Mouse (Mus musculus): ENCODE measurements at regions not wholly inside any gene's neighbourhood (a gene's known extent, or its start where the extent isn't known, plus 50 kb on each side); places are given as distances from the start of the nearest gene placed in this dataset.

GRCm38 (mm10) chr9:73173589-73174247, 60.5 kb downstream of the Rsl24d1 start:
- Histone ChIP-seq H3K4me2 (ENCODE audit: low read depth, low read length, severe bottlenecking) (no peak overlapping the region), H3K4me3 (ENCODE audit: low read depth, low read length) (no peak overlapping the region), H3K9ac (ENCODE audit: low read length) (no peak overlapping the region), H3K27ac (ENCODE audit: low read depth, low read length) (no peak overlapping the region), H3K9me3 (ENCODE audit: control insufficient read depth, low read length) (no peaks in the 10 kb centered on the region), H3K36me3 (ENCODE audit: control insufficient read depth, insufficient read depth, low read length) (no peaks in the 10 kb centered on the region), H3K4me1 (replicated peaks; ENCODE audit: control insufficient read depth, insufficient read depth, low read length) (no peaks in the 10 kb centered on the region), H3K27me3 (ENCODE audit: control insufficient read depth, insufficient read depth, low read length) (no peaks in the 10 kb centered on the region)
- ATAC-seq (replicated peaks; ENCODE audit: low FRiP score) = no peak
- no peak for DNase-seq (ENCODE audit: low spot score)
- WGBS = 87% methylated on average over 7 of the region's 7 CpGs

GRCm38 (mm10) chr9:73176645-73177044, 63.4 kb downstream of the Rsl24d1 start:
- H3K36me3 ChIP-seq (ENCODE audit: control insufficient read depth, insufficient read depth, low read length) = no peaks in the 10 kb centered on the region
- ATAC-seq (replicated peaks; ENCODE audit: low FRiP score) (no peak), DNase-seq (ENCODE audit: low spot score) (no peak)

GRCm38 (mm10) chr9:73183356-73183755, 70.1 kb downstream of the Rsl24d1 start:
- Histone ChIP-seq H3K9ac (ENCODE audit: low read length) (no peak overlapping the region), H3K4me1 (replicated peaks; ENCODE audit: control insufficient read depth, insufficient read depth, low read length) (no peaks in the 10 kb centered on the region), H3K9me3 (ENCODE audit: control insufficient read depth, low read length) (no peaks in the 10 kb centered on the region), H3K27me3 (ENCODE audit: control insufficient read depth, insufficient read depth, low read length) (no peaks in the 10 kb centered on the region), H3K4me2 (ENCODE audit: low read depth, low read length, severe bottlenecking) (no peak overlapping the region), H3K36me3 (ENCODE audit: control insufficient read depth, insufficient read depth, low read length) (no peaks in the 10 kb centered on the region), H3K4me3 (ENCODE audit: low read depth, low read length) (no peak overlapping the region), H3K27ac (ENCODE audit: low read depth, low read length) (no peak overlapping the region)
- ATAC-seq (replicated peaks; ENCODE audit: low FRiP score) (no peak), DNase-seq (ENCODE audit: low spot score) (no peak)
- WGBS = 60% methylated on average over 5 of the region's 5 CpGs

More at GRCm38 (mm10) chr9:73176645-73177044, 63.4 kb downstream of the Rsl24d1 start:
- Histone ChIP-seq H3K27me3 (ENCODE audit: control insufficient read depth, insufficient read depth, low read length) (no peaks in the 10 kb centered on the region), H3K4me2 (ENCODE audit: low read depth, low read length, severe bottlenecking) (no peak overlapping the region), H3K4me3 (ENCODE audit: low read depth, low read length) (no peak overlapping the region), H3K9me3 (ENCODE audit: control insufficient read depth, low read length) (no peaks in the 10 kb centered on the region), H3K4me1 (replicated peaks; ENCODE audit: control insufficient read depth, insufficient read depth, low read length) (no peaks in the 10 kb centered on the region), H3K9ac (ENCODE audit: low read length) (no peak overlapping the region), H3K27ac (ENCODE audit: low read depth, low read length) (no peak overlapping the region)

GRCm38 (mm10) chr9:73184908-73185307, 71.7 kb downstream of the Rsl24d1 start:
- no peak for DNase-seq (ENCODE audit: low spot score)
- Histone ChIP-seq H3K27ac (ENCODE audit: low read depth, low read length) (no peak overlapping the region), H3K4me1 (replicated peaks; ENCODE audit: control insufficient read depth, insufficient read depth, low read length) (no peaks in the 10 kb centered on the region), H3K36me3 (ENCODE audit: control insufficient read depth, insufficient read depth, low read length) (no peaks in the 10 kb centered on the region), H3K9me3 (ENCODE audit: control insufficient read depth, low read length) (no peaks in the 10 kb centered on the region), H3K9ac (ENCODE audit: low read length) (no peak overlapping the region), H3K4me2 (ENCODE audit: low read depth, low read length, severe bottlenecking) (no peak overlapping the region), H3K27me3 (ENCODE audit: control insufficient read depth, insufficient read depth, low read length) (no peaks in the 10 kb centered on the region), H3K4me3 (ENCODE audit: low read depth, low read length) (no peak overlapping the region)
- 40% methylated on average over 3 of the region's 3 CpGs for WGBS
- ATAC-seq (replicated peaks; ENCODE audit: low FRiP score) = no peak

GRCm38 (mm10) chr9:73192271-73192785, 79.1 kb downstream of the Rsl24d1 start:
- Histone ChIP-seq H3K27me3 (ENCODE audit: control insufficient read depth, insufficient read depth, low read length) (no peaks in the 10 kb centered on the region), H3K9ac (ENCODE audit: low read length) (no peak overlapping the region), H3K36me3 (ENCODE audit: control insufficient read depth, insufficient read depth, low read length) (no peaks in the 10 kb centered on the region), H3K4me3 (ENCODE audit: low read depth, low read length) (no peak overlapping the region), H3K27ac (ENCODE audit: low read depth, low read length) (no peak overlapping the region), H3K4me2 (ENCODE audit: low read depth, low read length, severe bottlenecking) (no peak overlapping the region), H3K4me1 (replicated peaks; ENCODE audit: control insufficient read depth, insufficient read depth, low read length) (no peaks in the 10 kb centered on the region; the same call in 1 of the 2 replicates), H3K9me3 (ENCODE audit: control insufficient read depth, low read length) (no peaks in the 10 kb centered on the region)
- peak; percentile 49; the same call in 1 of the 2 replicates for ATAC-seq (replicated peaks; ENCODE audit: low FRiP score)
- DNase-seq (ENCODE audit: low spot score) = peak; percentile 59
- 20% methylated on average over 11 of the region's 11 CpGs for WGBS

- no peak overlapping the region for H3K9ac ChIP-seq (ENCODE audit: low read length)
- H3K4me1 ChIP-seq (replicated peaks; ENCODE audit: control insufficient read depth, insufficient read depth, low read length) = no peaks in the 10 kb centered on the region
- H3K4me2 ChIP-seq (ENCODE audit: low read depth, low read length, severe bottlenecking) = no peak overlapping the region
- H3K9me3 ChIP-seq (ENCODE audit: control insufficient read depth, low read length) = no peaks in the 10 kb centered on the region
- no peaks in the 10 kb centered on the region for H3K36me3 ChIP-seq (ENCODE audit: control insufficient read depth, insufficient read depth, low read length)
- no peak overlapping the region for H3K4me3 ChIP-seq (ENCODE audit: low read depth, low read length)
- ATAC-seq (replicated peaks; ENCODE audit: low FRiP score) = no peak
- no peak overlapping the region for H3K27ac ChIP-seq (ENCODE audit: low read depth, low read length)
- no peak for DNase-seq (ENCODE audit: low spot score)
- H3K27me3 ChIP-seq (ENCODE audit: control insufficient read depth, insufficient read depth, low read length) = no peaks in the 10 kb centered on the region
- 86% methylated on average over 10 of the region's 10 CpGs for WGBS
Observed at GRCm38 (mm10) chr9:73198261-73199085, 85.2 kb downstream of the Rsl24d1 start.

GRCm38 (mm10) chr9:73223111-73223510, 109.9 kb downstream of the Rsl24d1 start:
- H3K36me3 ChIP-seq (ENCODE audit: control insufficient read depth, insufficient read depth, low read length) = no peaks in the 10 kb centered on the region
- DNase-seq (ENCODE audit: low spot score) = no peak
- no peak overlapping the region for H3K27ac ChIP-seq (ENCODE audit: low read depth, low read length)
- WGBS = 70% methylated on average over 6 of the region's 6 CpGs
- H3K27me3 ChIP-seq (ENCODE audit: control insufficient read depth, insufficient read depth, low read length) = no peaks in the 10 kb centered on the region
- H3K4me1 ChIP-seq (replicated peaks; ENCODE audit: control insufficient read depth, insufficient read depth, low read length) = no peaks in the 10 kb centered on the region
- no peak for ATAC-seq (replicated peaks; ENCODE audit: low FRiP score)
- no peak overlapping the region for H3K4me2 ChIP-seq (ENCODE audit: low read depth, low read length, severe bottlenecking)
- no peaks in the 10 kb centered on the region for H3K9me3 ChIP-seq (ENCODE audit: control insufficient read depth, low read length)
- H3K4me3 ChIP-seq (ENCODE audit: low read depth, low read length) = no peak overlapping the region
- no peak overlapping the region for H3K9ac ChIP-seq (ENCODE audit: low read length)

- H3K27ac ChIP-seq (ENCODE audit: low read depth, low read length) = no peak overlapping the region
- no peak overlapping the region for H3K9ac ChIP-seq (ENCODE audit: low read length)
- no peak for DNase-seq (ENCODE audit: low spot score)
- H3K4me3 ChIP-seq (ENCODE audit: low read depth, low read length) = no peak overlapping the region
- H3K4me1 ChIP-seq (replicated peaks; ENCODE audit: control insufficient read depth, insufficient read depth, low read length) = no peaks in the 10 kb centered on the region
- H3K36me3 ChIP-seq (ENCODE audit: control insufficient read depth, insufficient read depth, low read length) = no peaks in the 10 kb centered on the region
- H3K4me2 ChIP-seq (ENCODE audit: low read depth, low read length, severe bottlenecking) = no peak overlapping the region
- no peaks in the 10 kb centered on the region for H3K9me3 ChIP-seq (ENCODE audit: control insufficient read depth, low read length)
- ATAC-seq (replicated peaks; ENCODE audit: low FRiP score) = no peak
- WGBS = 85% methylated on average over 5 of the region's 5 CpGs
- no peaks in the 10 kb centered on the region for H3K27me3 ChIP-seq (ENCODE audit: control insufficient read depth, insufficient read depth, low read length)
Observed at GRCm38 (mm10) chr9:73240188-73240587, 127.0 kb downstream of the Rsl24d1 start.
